Mouse (Mus musculus) stomach, postnatal 0 days (tissue): ENCODE measurements around the gene Amd1. TPM values are rescaled to one million over a fixed set of nuclear protein-coding genes. Genes with fewer than 3 reads are reported as not detected.
"Not testable (repeated sequence)": the region's sequence is repeated elsewhere in the genome, so short reads cannot be mapped to it uniquely, and the experiment has no call there.

Source experiments
- ATAC-seq: fragments of 200-750 bp; cut with Nextera tagmentation; 2 replicates; pipeline ENCODE4 v1.8.0; 2017; ENCODE audit not compliant: low FRiP score, low TSS enrichment
- DNase-seq: peaks from one replicate; pipeline ENCODE4 v3.0.0-alpha.2; 2016; ENCODE audit warnings: low spot score
- H3K27ac ChIP-seq: fragments of 300-500 bp; sonication (generic); replicated peaks from 2 replicates; pipeline ENCODE4 v1.5.1; 2014; ENCODE audit warnings: mild to moderate bottlenecking, control low read depth
- H3K27me3 ChIP-seq: fragments of 300-500 bp; sonication (generic); 2 replicates; pipeline ENCODE4 v1.6.1; 2014; ENCODE audit warnings: low read length; ENCODE audit not compliant: control insufficient read depth, insufficient read depth
- H3K36me3 ChIP-seq: fragments of 300-500 bp; sonication (generic); 2 replicates; pipeline ENCODE4 v1.6.1; 2014; ENCODE audit warnings: low read length, mixed read lengths; ENCODE audit not compliant: control insufficient read depth, insufficient read depth
- H3K4me1 ChIP-seq: fragments of 300-500 bp; sonication (generic); replicated peaks from 2 replicates; pipeline ENCODE4 v1.6.1; 2014; ENCODE audit warnings: antibody characterized with exemption; ENCODE audit not compliant: control insufficient read depth, insufficient read depth
- H3K4me2 ChIP-seq: fragments of 300-500 bp; sonication (generic); replicated peaks from 2 replicates; pipeline ENCODE4 v1.6.1; 2014; ENCODE audit warnings: low read depth, mild to moderate bottlenecking, control low read depth, moderate library complexity
- H3K4me3 ChIP-seq: fragments of 300-500 bp; sonication (generic); 2 replicates; pipeline ENCODE4 v1.5.1; 2014; ENCODE audit warnings: low read depth, low read length, control low read depth
- H3K9ac ChIP-seq: fragments of 300-500 bp; sonication (generic); 2 replicates; pipeline ENCODE4 v1.6.1; 2014; ENCODE audit warnings: mild to moderate bottlenecking, low read length, control low read depth, mixed read lengths
- H3K9me3 ChIP-seq: fragments of 300-500 bp; sonication (generic); 2 replicates; pipeline ENCODE4 v1.6.1; 2016; ENCODE audit warnings: low read length; ENCODE audit not compliant: control insufficient read depth
- CTCF ChIP-seq: IDR thresholded peaks from 2 replicates; pipeline ENCODE4 v1.5.1; 2016; ENCODE audit warnings: antibody characterized with exemption, low read depth, mild to moderate bottlenecking, moderate library complexity
- EP300 ChIP-seq: optimal IDR thresholded peaks from 2 replicates; pipeline ENCODE3; 2016; ENCODE audit warnings: antibody characterized with exemption
- WGBS: fragments of 180-500 bp; shearing (Covaris S2); extraction: QIAGEN DNeasy Blood & Tissue Kit; methylation state at CpG from one replicate; pipeline ENCODE4 v1.1.7; 2014; 5-methylcytosine and 5-hydroxymethylcytosine counted together
- polyA plus RNA-seq: library from polyadenylated mRNA; unstranded; fragments of >200 nt; fragmentation: Nextera tagmentation; extraction: Ambion mirVana; gene quantifications from 2 replicates; pipeline ENCODE4 v1.2.1, GENCODE M21; 2015

Amd1 gene
- polyA plus RNA-seq, 1 experiment from 2014 or later = 48.0 TPM

DNA sequence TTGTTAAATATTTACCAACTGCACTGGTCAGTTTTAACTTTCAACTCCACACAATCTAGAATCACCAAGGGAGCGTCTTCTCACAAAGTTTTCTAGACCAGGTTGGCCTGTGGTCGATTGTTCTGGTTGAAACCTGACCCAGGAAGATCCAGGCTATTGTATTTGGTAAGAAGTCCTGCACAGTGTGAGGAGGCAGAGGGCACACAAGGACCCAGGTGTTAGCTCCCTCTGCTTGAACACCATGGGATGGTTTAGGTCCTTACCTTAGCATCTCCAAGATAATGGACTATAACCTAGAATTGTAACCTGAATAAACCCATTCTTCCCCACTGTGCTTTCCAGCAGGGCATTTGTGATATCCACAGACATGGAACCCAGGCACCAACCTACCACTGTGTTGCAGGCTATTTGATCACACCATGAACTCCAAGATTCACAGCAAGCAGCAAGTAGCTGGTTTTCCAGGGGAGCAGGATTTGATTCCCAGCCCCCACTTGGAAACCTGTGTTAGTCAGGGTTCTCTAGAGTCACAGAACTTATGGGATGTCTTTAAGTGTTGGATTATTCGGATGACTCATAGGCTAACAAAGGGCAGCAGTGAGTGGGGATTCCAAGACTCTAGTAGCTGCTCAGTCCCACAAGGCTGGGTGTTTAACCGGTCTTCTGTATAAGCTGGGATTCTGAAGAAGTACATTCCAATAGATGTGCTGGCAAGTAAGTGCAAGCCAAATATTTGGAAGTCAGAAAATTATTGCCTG, 6.0 kb upstream of the Amd1 start:
- Histone ChIP-seq H3K9ac (no peak overlapping the region), H3K27ac (peak overlapping the region; percentile 50; the same call in 1 of the 2 replicates), H3K4me1 (no peaks in the 10 kb centered on the region), H3K27me3 (no peaks in the 10 kb centered on the region), H3K9me3 (no peaks in the 10 kb centered on the region), H3K4me2 (no peak overlapping the region), H3K36me3 (no peaks in the 10 kb centered on the region), H3K4me3 (no peak overlapping the region)
- 40% methylated on average over 4 of the region's 4 CpGs for WGBS
- TF ChIP-seq EP300 (no peak), CTCF (no peak)
- DNase-seq (no peak), ATAC-seq (peak; percentile 76)

GRCm38 (mm10) chr10:40305989-40306388, 4.0 kb upstream of the Amd1 start:
- no peaks in the 10 kb centered on the region for H3K36me3 ChIP-seq
- 95% methylated on average over 1 of the region's 1 CpGs for WGBS
- ATAC-seq (no peak), DNase-seq (no peak)
- H3K9ac ChIP-seq = no peak overlapping the region
- H3K4me1 ChIP-seq = no peaks in the 10 kb centered on the region
- TF ChIP-seq CTCF (peak; percentile 51), EP300 (no peak)
- no peak overlapping the region for H3K4me2 ChIP-seq
- no peaks in the 10 kb centered on the region for H3K9me3 ChIP-seq
- H3K4me3 ChIP-seq = no peak overlapping the region
- no peak overlapping the region for H3K27ac ChIP-seq
- no peaks in the 10 kb centered on the region for H3K27me3 ChIP-seq

GRCm38 (mm10) chr10:40301181-40302075, 558 bp downstream of the Amd1 start:
- H3K27me3 ChIP-seq, H3K36me3 ChIP-seq, H3K4me1 ChIP-seq, H3K9me3 ChIP-seq: not testable (repeated sequence)
- under 1% methylated on average over 59 of the region's 91 CpGs for WGBS
- Histone ChIP-seq H3K4me3 (peak overlapping the region; percentile 94), H3K27ac (peak overlapping the region; percentile 96), H3K4me2 (peak overlapping the region; percentile 82), H3K9ac (peak overlapping the region; percentile 95)
- DNase-seq (peak; percentile 70), ATAC-seq (peak; percentile 30)
- peak; percentile 20; the same call in 1 of the 2 replicates for TF ChIP-seq CTCF

GRCm38 (mm10) chr10:40300648-40301171, 1.3 kb downstream of the Amd1 start:
- Histone ChIP-seq H3K27ac (peak overlapping the region; percentile 96), H3K4me1 (peaks cover 4% of the 10 kb centered on the region; the same call in 1 of the 2 replicates), H3K4me2 (peak overlapping the region; percentile 82), H3K9me3 (no peaks in the 10 kb centered on the region), H3K27me3 (no peaks in the 10 kb centered on the region), H3K9ac (peak overlapping the region; percentile 95), H3K36me3 (no peaks in the 10 kb centered on the region), H3K4me3 (peak overlapping the region; percentile 94)
- under 1% methylated on average over 36 of the region's 36 CpGs for WGBS
- TF ChIP-seq EP300 (no peak), CTCF (no peak)
- DNase-seq (peak; percentile 90), ATAC-seq (peak; percentile 90)

- 0 out of 2 replicates have a peak, but pooled peaks have one; percentile 42 for ATAC-seq
- WGBS = 86% methylated on average over 6 of the region's 6 CpGs
- TF ChIP-seq CTCF (no peak), EP300 (no peak)
Measured at GRCm38 (mm10) chr10:40292640-40293039, 9.3 kb downstream of the Amd1 start.

More at GRCm38 (mm10) chr10:40292640-40293039, 9.3 kb downstream of the Amd1 start:
- no peak for DNase-seq
- Histone ChIP-seq H3K9ac (no peak overlapping the region), H3K4me2 (no peak overlapping the region), H3K36me3 (peaks cover 8% of the 10 kb centered on the region), H3K4me3 (no peak overlapping the region), H3K27me3 (no peaks in the 10 kb centered on the region), H3K4me1 (no peaks in the 10 kb centered on the region), H3K27ac (no peak overlapping the region), H3K9me3 (no peaks in the 10 kb centered on the region)
